Mouse (Mus musculus): ENCODE results near the gene Parp14. TPM values are rescaled to one million over a fixed set of nuclear protein-coding genes. Genes with fewer than 3 reads are reported as not detected.

The Parp14 gene
- total and polyA plus RNA-seq, 3 experiments: 1.2 to 1.5 TPM; not detected in 1

GRCm38 (mm10) chr16:35914301-35914700 lies 43.0 kb upstream of the Parp14 start:
- no peak overlapping the region for H3K4me3 ChIP-seq (ENCODE audit: control insufficient read depth in 1 of 2, insufficient read depth in 1 of 2, low read depth in 2 of 2, low read length in 2 of 2)
- no peak for DNase-seq (ENCODE audit: low read depth, low spot score)
- H3K9ac ChIP-seq (ENCODE audit: control insufficient read depth, low read depth, low read length, poor library complexity, severe bottlenecking): no peak overlapping the region
- H3K36me3 ChIP-seq (ENCODE audit: control insufficient read depth in 1 of 2, insufficient read depth in 2 of 2, low read length in 2 of 2): no peaks in the 10 kb centered on the region; a peak in 1 of 4 replicates
- H3K9me3 ChIP-seq (replicated peaks; ENCODE audit: insufficient read depth, low read length): no peaks in the 10 kb centered on the region
- TF ChIP-seq ZMIZ1 (IDR thresholded peaks at IDR 0.05; ENCODE audit: low read depth, low read length) (no peak), TCF12 (IDR thresholded peaks at IDR 0.05; ENCODE audit: low read depth, low read length) (no peak), EP300 (IDR thresholded peaks at IDR 0.05; ENCODE audit: low read depth in 1 of 2, low read length in 2 of 2) (no peak), TAL1 (IDR thresholded peaks at IDR 0.05; ENCODE audit: low read length) (no peak), CTCF (IDR thresholded peaks at IDR 0.05 in 2 of 3, conservative IDR thresholded peaks at IDR 0.05 in 1 of 3; ENCODE audit: control insufficient read depth in 1 of 3, insufficient read depth in 1 of 3, low read depth in 2 of 3, low read length in 3 of 3, poor library complexity in 1 of 3, severe bottlenecking in 1 of 3) (no peak), GATA1 (IDR thresholded peaks at IDR 0.05; ENCODE audit: low read depth, low read length) (no peak), JUND (IDR thresholded peaks at IDR 0.05; ENCODE audit: low read depth, low read length) (no peak), E2F4 (IDR thresholded peaks at IDR 0.05; ENCODE audit: borderline replicate concordance, low read depth, low read length) (no peak), ZNF384 (IDR thresholded peaks at IDR 0.05; ENCODE audit: low read depth, low read length) (no peak), POLR2AphosphoS2 (IDR thresholded peaks at IDR 0.05; ENCODE audit: low read length) (no peak), TBP (IDR thresholded peaks at IDR 0.05; ENCODE audit: low read depth, low read length) (no peak), MEF2A (IDR thresholded peaks at IDR 0.05; ENCODE audit: extremely low read depth, insufficient replicate concordance, low read depth, low read length, poor library complexity, severe bottlenecking) (no peak), ZKSCAN1 (IDR thresholded peaks at IDR 0.05; ENCODE audit: low read depth, low read length) (no peak), USF2 (IDR thresholded peaks at IDR 0.05; ENCODE audit: borderline replicate concordance in 1 of 2, insufficient read depth in 1 of 2, low read depth in 1 of 2, low read length in 2 of 2) (no peak), ELF1 (IDR thresholded peaks at IDR 0.05; ENCODE audit: low read depth, low read length) (no peak)
- H3K27me3 ChIP-seq (ENCODE audit: control insufficient read depth in 1 of 2, insufficient read depth in 2 of 2, low read length in 2 of 2): no peaks in the 10 kb centered on the region
- no peak overlapping the region for H3K27ac ChIP-seq (ENCODE audit: control insufficient read depth, low read depth, low read length)
- H3K79me2 ChIP-seq (ENCODE audit: control insufficient read depth, insufficient read depth, low read length, poor library complexity): no peaks in the 10 kb centered on the region
- 0 out of 4 replicates have a peak, but pooled peaks cover 0 to 2% of the 10 kb centered on the region in 2 experiments for H3K4me1 ChIP-seq (ENCODE audit: control insufficient read depth in 1 of 2, insufficient read depth in 2 of 2, low read length in 2 of 2)

GRCm38 (mm10) chr16:35913526-35913925 lies 42.2 kb upstream of the Parp14 start:
- no peak overlapping the region for H3K4me3 ChIP-seq (ENCODE audit: control insufficient read depth in 1 of 2, insufficient read depth in 1 of 2, low read depth in 2 of 2, low read length in 2 of 2)
- no peaks in the 10 kb centered on the region; a peak in 1 of 4 replicates for H3K36me3 ChIP-seq (ENCODE audit: control insufficient read depth in 1 of 2, insufficient read depth in 2 of 2, low read length in 2 of 2)
- DNase-seq (ENCODE audit: low read depth, low spot score): peak; percentile 72
- no peaks in the 10 kb centered on the region for H3K79me2 ChIP-seq (ENCODE audit: control insufficient read depth, insufficient read depth, low read length, poor library complexity)
- no peak overlapping the region for H3K27ac ChIP-seq (ENCODE audit: control insufficient read depth, low read depth, low read length)
- H3K27me3 ChIP-seq (ENCODE audit: control insufficient read depth in 1 of 2, insufficient read depth in 2 of 2, low read length in 2 of 2): no peaks in the 10 kb centered on the region
- H3K9ac ChIP-seq (ENCODE audit: control insufficient read depth, low read depth, low read length, poor library complexity, severe bottlenecking): no peak overlapping the region
- TF ChIP-seq SMC3 (IDR thresholded peaks at IDR 0.05; ENCODE audit: low read depth, low read length) (peak; percentile 78), POLR2A (IDR thresholded peaks at IDR 0.05; ENCODE audit: control insufficient read depth in 1 of 2, insufficient read depth in 1 of 2, low read depth in 1 of 2, low read length in 2 of 2, poor library complexity in 1 of 2) (no peak), RAD21 (IDR thresholded peaks at IDR 0.05; ENCODE audit: low read depth, low read length) (peak; percentile 81), MXI1 (IDR thresholded peaks at IDR 0.05; ENCODE audit: low read depth, low read length) (no peak), CTCF (IDR thresholded peaks at IDR 0.05 in 2 of 3, conservative IDR thresholded peaks at IDR 0.05 in 1 of 3; ENCODE audit: control insufficient read depth in 1 of 3, insufficient read depth in 1 of 3, low read depth in 2 of 3, low read length in 3 of 3, poor library complexity in 1 of 3, severe bottlenecking in 1 of 3) (peak; percentile 46 to 78 (median 60)), ZC3H11A (IDR thresholded peaks at IDR 0.05; ENCODE audit: low read depth, low read length) (peak; percentile 57), ZKSCAN1 (IDR thresholded peaks at IDR 0.05; ENCODE audit: low read depth, low read length) (peak; percentile 52; the same call in 1 of the 2 replicates)
- H3K9me3 ChIP-seq (replicated peaks; ENCODE audit: insufficient read depth, low read length): no peaks in the 10 kb centered on the region
- 0 out of 4 replicates have a peak, but pooled peaks cover 0 to 2% of the 10 kb centered on the region in 2 experiments for H3K4me1 ChIP-seq (ENCODE audit: control insufficient read depth in 1 of 2, insufficient read depth in 2 of 2, low read length in 2 of 2)

All from MEL (cell line).